Mouse (Mus musculus): ENCODE measurements around the gene Pithd1.
A peak's percentile ranks its signal among the peaks of the same experiment; 100 is the strongest.

Pithd1 gene

GRCm38 (mm10) chr4:135986943-135987710 is at the start of gene Pithd1:
Pithd1 (minus strand) TSS chr4:135987264.
- DNase-seq = peak; percentile 96

DNA sequence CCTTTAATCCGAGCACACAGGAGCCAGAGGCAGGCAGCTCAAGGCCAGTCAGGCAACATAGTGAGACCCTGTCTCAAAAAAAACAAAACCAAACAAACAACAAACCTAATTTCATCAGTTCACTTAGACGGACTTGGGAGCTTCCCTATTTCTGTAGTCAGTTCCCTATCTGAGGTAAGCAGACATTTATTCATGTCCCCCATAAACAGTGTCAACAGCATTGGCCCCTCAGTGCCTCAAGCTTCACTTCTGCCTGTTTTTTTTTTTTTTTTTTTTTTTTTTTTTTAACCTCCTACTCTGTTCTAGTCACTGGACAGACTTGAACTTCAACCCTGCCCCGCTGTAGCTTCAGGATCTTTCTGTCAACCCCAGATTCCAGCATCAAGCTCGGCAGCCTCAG is 48.0 kb upstream of the Pithd1 start:
- DNase-seq = no peak

GRCm38 (mm10) chr4:136033231-136033630 is 46.2 kb upstream of the Pithd1 start:
- DNase-seq = no peak

DNA sequence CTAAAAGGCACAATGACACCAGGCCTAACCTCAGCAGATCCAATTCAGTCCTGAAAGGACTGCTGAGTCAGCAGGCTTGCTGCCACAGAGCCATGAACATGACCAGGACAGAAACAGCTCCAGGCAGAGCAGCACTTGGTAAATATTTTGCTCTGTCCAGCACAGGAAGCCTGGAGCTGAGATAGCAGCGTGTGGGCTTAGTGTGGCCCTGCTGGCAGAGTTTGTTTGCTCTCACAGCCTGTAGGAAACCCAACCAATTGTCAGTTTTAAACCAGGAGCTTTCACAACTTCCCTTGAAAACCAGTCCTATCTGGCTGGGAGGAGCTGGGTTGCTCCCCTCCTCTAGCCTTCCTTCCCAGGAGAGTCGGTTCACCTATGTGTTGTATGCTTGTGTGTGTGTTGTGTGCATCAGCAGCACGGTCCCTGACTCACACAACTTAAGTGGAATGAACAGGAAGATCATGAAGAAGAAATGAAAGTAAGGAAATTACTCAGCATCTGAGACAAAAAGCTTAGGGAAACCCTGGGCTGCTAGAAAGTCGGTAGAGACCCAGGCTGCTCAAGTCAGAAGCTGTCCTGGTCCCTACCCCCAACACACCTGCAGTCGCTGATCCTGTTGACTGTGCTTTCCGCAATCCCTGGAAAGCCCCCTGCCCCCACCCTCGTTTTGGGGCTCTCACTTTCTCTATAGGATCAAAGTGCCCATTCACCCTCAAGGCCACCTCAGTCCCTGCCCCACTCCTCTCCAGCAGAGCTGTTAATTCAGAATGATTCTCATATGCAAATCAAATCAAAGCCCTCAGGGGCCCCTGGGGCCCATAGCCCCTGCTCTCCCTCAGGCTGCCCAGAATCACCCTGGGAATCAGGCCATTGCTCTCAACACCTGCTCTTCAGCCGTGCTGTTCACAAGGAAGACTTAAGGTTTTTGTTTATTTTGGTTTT is 44.2 kb upstream of the Pithd1 start:
- no peak for DNase-seq

DNA sequence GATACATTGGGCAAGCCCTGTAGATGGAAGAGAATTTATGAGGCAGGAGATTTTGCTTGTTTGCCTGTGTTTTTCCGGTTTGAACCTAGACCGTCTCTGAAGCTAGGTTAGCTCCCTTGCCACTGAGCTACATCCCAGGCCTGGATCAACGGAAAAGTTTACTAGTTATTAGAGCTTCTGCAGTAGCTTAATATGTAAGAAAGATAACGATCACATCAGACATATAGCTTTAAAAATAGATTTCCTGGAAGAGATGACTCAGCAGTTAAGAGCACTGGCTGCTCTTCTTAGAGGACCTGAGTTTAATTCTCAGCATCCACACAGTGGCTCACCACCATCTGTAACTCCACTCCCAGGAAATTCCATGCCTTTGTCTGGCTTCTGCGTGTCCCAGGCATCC is 41.6 kb upstream of the Pithd1 start:
- no peak for DNase-seq

- no peak for DNase-seq
Measured at GRCm38 (mm10) chr4:136028132-136028564, 41.1 kb upstream of the Pithd1 start.

DNA sequence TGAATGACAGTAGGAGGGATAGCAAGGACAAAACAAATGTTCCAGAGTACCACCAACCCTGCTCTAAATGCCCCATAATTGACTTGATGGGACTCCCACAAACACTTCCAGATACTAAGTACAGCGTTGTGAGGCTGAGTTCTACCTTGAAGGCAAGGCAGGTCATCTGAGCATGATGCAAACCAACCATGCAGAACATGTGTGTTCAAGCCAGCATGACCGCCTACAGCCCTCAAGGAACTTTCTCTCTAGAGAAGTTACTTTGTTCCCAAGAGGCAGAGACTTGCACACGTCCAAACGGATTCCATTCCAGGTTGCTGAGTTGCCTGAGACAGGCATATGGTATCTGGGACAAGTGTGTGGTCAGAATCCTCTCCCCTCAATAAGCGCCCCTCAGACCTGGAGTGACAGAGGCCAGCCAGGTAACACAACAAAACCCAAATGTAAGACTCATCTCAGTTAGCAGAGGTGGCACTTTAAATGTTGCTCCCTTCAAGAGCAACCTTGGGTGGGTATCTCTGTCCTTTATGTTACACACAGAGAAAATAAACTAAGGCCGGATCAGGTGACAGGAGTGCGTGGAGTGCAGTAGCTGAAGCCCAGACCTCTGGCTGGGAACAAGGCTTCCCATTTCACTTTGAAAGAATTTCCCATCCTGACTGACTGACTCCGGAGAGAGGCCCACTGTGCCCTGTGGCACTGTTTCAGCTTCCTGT is 40.5 kb upstream of the Pithd1 start:
- no peak for DNase-seq

DNA sequence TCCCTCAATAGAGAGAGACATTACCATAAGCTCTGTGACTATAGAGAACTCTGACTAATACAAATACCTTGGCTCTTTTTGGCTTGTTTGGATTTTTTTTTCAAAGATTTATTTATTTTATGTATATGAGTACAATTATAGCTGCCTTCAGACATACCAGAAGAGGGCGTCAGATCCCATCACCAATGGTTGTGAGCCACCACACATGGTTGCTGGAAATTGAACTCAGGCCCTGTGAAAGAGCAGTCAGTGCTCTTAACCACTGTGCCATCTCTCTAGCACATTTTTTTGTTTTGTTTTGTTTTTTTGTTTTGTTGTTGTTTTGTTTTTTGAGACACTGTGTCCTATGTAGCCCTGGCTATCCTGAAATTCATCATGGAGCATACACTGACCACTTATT is 38.3 kb upstream of the Pithd1 start:
- no peak for DNase-seq

GRCm38 (mm10) chr4:136022924-136023323 is 35.9 kb upstream of the Pithd1 start:
- DNase-seq = peak; percentile 18 to 50

DNA sequence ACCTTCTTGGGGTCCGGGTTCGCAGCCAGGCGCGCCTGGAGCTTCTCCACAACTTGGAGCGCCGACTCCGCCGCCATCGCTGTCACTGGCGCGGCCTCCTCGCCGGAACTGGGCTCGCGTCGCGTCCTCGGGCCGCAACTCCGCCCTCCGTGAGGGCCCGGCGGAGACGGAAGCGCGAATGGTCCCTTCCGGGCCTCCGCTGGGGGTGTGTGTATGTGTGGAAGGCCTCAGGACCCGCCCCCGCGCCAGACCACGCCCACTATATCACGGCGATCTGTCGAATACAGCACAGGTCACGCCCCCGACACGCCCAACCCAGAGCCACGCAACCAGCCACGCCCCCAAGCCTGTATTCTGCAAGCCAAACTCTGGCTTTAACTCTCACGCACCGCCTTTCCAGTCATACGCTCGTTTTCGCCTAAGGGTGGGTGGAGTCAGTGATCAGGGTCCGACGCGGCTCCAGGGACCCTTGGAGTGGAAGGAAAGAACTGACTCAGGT is 34.5 kb upstream of the Pithd1 start, which contains the start of gene Eloa:
TSS of gene Eloa (minus strand) at position 215 of the 499 bp plus-strand sequence.
- DNase-seq = peak; percentile 98 to 99

GRCm38 (mm10) chr4:136020743-136021548 is 33.9 kb upstream of the Pithd1 start:
- DNase-seq = peak in 1 of 2 experiments; percentile 9

- DNase-seq = no peak
Measured at GRCm38 (mm10) chr4:136016059-136016602, 29.1 kb upstream of the Pithd1 start.

DNA sequence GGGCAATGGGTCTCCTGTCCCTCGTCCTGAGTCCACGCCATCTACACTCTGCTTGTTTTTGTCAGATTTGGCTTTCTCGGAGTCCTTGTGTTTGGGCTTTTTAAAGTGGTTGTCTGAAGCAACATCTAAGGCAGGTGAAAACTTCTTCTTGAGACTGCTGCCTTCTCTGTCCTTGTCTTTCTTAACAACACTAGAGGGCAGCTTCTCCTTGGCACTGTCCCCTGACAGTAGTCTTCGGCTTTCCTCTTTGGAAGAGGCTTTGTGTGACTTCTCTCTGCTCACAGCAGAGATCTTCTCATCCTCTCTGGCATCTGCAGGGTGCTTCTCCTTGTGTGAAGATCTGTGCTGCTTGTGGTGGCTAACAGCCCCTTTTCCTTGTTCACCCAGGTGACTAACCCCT is 23.5 kb upstream of the Pithd1 start:
- DNase-seq = no peak

GRCm38 (mm10) chr4:136008782-136009447 is 21.9 kb upstream of the Pithd1 start:
- no peak for DNase-seq

- no peak for DNase-seq
Measured at GRCm38 (mm10) chr4:136006821-136007220, 19.8 kb upstream of the Pithd1 start.

GRCm38 (mm10) chr4:136004921-136005320 is 17.9 kb upstream of the Pithd1 start:
- no peak for DNase-seq

- DNase-seq = no peak
Measured at GRCm38 (mm10) chr4:136004107-136004675, 17.1 kb upstream of the Pithd1 start.

DNA sequence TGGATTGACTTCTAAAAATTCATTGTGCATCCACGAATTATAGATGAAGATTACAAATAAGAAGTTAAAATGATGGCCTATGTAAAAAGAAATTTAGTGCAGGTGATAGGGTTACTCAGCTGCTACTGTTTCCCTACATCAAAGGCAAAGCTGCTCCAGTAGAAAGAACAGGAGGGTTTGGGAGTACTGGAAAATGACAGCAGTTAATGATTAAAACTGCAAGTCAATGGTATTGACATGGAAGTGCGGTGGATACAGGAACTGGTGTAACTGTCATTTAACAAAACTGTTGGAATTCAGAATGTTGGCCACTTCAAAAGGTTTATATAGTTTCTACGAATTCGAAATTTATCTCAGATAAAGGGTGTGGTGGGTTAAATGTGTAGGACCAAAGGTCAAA is 8.1 kb upstream of the Pithd1 start:
- DNase-seq = no peak

GRCm38 (mm10) chr4:135993941-135994340 is 6.9 kb upstream of the Pithd1 start:
- DNase-seq = no peak

DNA sequence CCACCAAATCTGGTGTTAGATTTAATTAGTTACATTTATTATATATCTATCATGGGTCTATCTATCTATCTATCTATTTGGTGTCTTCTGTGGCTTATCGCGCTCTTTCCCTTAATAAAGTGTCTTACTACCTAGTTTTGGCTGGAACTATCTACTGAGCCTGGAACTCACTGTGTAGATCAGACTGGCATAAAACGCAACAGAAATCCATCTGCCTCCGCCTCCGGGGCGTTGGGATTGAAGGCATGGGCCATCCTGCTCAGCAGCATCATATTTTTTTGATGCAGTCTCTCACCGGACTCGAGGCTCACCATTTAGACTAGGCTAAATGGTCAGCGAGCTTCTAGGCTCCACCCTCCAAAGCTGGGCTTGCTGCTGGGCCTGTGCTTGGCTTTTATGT is 650 bp upstream of the Pithd1 start:
- DNase-seq = peak; percentile 22 to 35
